Mouse (Mus musculus): ENCODE results near the gene Gm7137. TPM values are rescaled to one million over a fixed set of nuclear protein-coding genes. Genes with fewer than 3 reads are reported as not detected.
"Not testable (repeated sequence)": the region's sequence is repeated elsewhere in the genome, so short reads cannot be mapped to it uniquely, and the experiment has no call there.

The Gm7137 gene
- polyA plus RNA-seq (2012; rRNA removed), result not detected in 2 replicates

GRCm38 (mm10) chr10:77787876-77788275, at the start of gene Gm7137:
TSS of gene Gm7137 (minus strand) at chr10:77788200.
- not testable (repeated sequence) for DNase-seq; H3K27ac ChIP-seq (ENCODE audit: insufficient read depth, low read depth, low read length); H3K4me1 ChIP-seq (ENCODE audit: control insufficient read depth, insufficient read depth, low read length); H3K4me3 ChIP-seq (ENCODE audit: insufficient read depth, low read depth, low read length); H3K27me3 ChIP-seq (replicated peaks; ENCODE audit: control insufficient read depth, insufficient read depth, low read length); H3K36me3 ChIP-seq (ENCODE audit: control insufficient read depth, insufficient read depth, low read length)
- 70% methylated on average over 1 of the region's 1 CpGs for WGBS

DNA sequence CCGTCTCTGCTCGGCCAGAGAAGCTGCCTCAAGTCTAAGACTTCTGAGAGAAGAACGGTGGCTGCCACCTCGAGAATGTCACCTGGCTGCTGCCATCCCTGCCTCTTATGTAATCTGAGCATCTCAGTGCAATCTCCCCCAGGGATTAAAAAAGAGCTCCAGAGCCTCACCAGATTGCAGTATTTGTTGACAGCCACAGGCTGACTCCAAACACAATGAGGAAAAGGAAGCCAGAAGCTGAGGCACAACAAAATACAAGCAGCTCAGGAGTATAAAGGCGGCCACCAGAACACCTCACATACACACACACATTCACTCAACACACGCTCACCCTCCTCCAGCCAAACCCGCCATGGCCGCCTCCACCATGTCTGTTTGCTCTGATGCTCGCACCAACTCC, 47.6 kb upstream of the Gm7137 start, which contains the start of gene Krtap10-10:
Krtap10-10 (plus strand) TSS at position 301 of the 400 bp plus-strand sequence.
- Histone ChIP-seq H3K4me3 (ENCODE audit: insufficient read depth, low read depth, low read length) (no peak within 1 kb of the TSS), H3K27ac (ENCODE audit: insufficient read depth, low read depth, low read length) (no peak within 1 kb of the TSS), H3K36me3 (ENCODE audit: control insufficient read depth, insufficient read depth, low read length) (no peaks in the 10 kb centered on the region), H3K27me3 (replicated peaks; ENCODE audit: control insufficient read depth, insufficient read depth, low read length) (no peaks in the 10 kb centered on the region), H3K4me1 (ENCODE audit: control insufficient read depth, insufficient read depth, low read length) (no peaks in the 10 kb centered on the region)
- TF ChIP-seq CTCF (conservative IDR thresholded peaks at IDR 0.05; ENCODE audit: insufficient read depth, insufficient read length, low read depth, low read length), result no peak
- no peak for TF ChIP-seq POLR2A (IDR thresholded peaks at IDR 0.05; ENCODE audit: low read depth, low read length)
- 59% methylated on average over 9 of the region's 9 CpGs for WGBS
- no peak for DNase-seq

DNA sequence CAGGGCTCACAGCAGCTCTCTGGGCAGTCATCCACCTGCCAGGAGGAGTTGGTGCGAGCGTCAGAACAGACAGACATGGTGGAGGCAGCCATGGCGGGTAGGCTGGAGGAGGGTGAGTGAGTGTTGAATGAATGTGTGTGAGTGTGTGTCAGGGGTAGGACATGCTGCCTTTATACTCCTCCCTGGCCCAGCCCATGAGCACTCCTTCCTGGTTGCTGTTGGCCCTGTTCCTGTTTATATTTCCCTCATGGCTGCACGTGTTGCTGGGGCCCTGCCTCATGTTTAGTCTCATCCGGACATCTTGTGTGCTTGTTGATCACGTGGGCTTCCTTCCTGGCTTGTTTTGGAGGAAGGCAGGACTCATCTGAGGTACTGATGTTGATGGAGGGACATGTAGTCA, 39.0 kb upstream of the Gm7137 start, which contains the start of gene Krtap10-4:
Krtap10-4 (minus strand) TSS at position 145 of the 400 bp plus-strand sequence.
- no peak within 1 kb of the TSS for H3K4me3 ChIP-seq (ENCODE audit: insufficient read depth, low read depth, low read length)
- no peak for TF ChIP-seq POLR2A (IDR thresholded peaks at IDR 0.05; ENCODE audit: low read depth, low read length)
- TF ChIP-seq CTCF (conservative IDR thresholded peaks at IDR 0.05; ENCODE audit: insufficient read depth, insufficient read length, low read depth, low read length), result no peak
- H3K36me3 ChIP-seq (ENCODE audit: control insufficient read depth, insufficient read depth, low read length), result no peaks in the 10 kb centered on the region
- H3K27me3 ChIP-seq (replicated peaks; ENCODE audit: control insufficient read depth, insufficient read depth, low read length), result no peaks in the 10 kb centered on the region
- no peak for DNase-seq
- WGBS, result 56% methylated on average over 6 of the region's 6 CpGs
- H3K4me1 ChIP-seq (ENCODE audit: control insufficient read depth, insufficient read depth, low read length), result no peaks in the 10 kb centered on the region
- H3K27ac ChIP-seq (ENCODE audit: insufficient read depth, low read depth, low read length), result no peak within 1 kb of the TSS

- no peak for TF ChIP-seq CTCF (conservative IDR thresholded peaks at IDR 0.05; ENCODE audit: insufficient read depth, insufficient read length, low read depth, low read length)
- TF ChIP-seq POLR2A (IDR thresholded peaks at IDR 0.05; ENCODE audit: low read depth, low read length), result no peak
- Histone ChIP-seq H3K36me3 (ENCODE audit: control insufficient read depth, insufficient read depth, low read length) (no peaks in the 10 kb centered on the region), H3K4me1 (ENCODE audit: control insufficient read depth, insufficient read depth, low read length) (no peaks in the 10 kb centered on the region), H3K27me3 (replicated peaks; ENCODE audit: control insufficient read depth, insufficient read depth, low read length) (no peaks in the 10 kb centered on the region), H3K4me3 (ENCODE audit: insufficient read depth, low read depth, low read length) (no peak overlapping the region), H3K27ac (ENCODE audit: insufficient read depth, low read depth, low read length) (no peak overlapping the region)
- no peak for DNase-seq
- 50% methylated on average over 4 of the region's 4 CpGs for WGBS
Measured at GRCm38 (mm10) chr10:77819203-77819602, 31.2 kb upstream of the Gm7137 start.

- TF ChIP-seq POLR2A (IDR thresholded peaks at IDR 0.05; ENCODE audit: low read depth, low read length), result no peak
- TF ChIP-seq CTCF (conservative IDR thresholded peaks at IDR 0.05; ENCODE audit: insufficient read depth, insufficient read length, low read depth, low read length), result no peak
- Histone ChIP-seq H3K27ac (ENCODE audit: insufficient read depth, low read depth, low read length) (no peak overlapping the region), H3K4me1 (ENCODE audit: control insufficient read depth, insufficient read depth, low read length) (no peaks in the 10 kb centered on the region), H3K4me3 (ENCODE audit: insufficient read depth, low read depth, low read length) (no peak overlapping the region), H3K27me3 (replicated peaks; ENCODE audit: control insufficient read depth, insufficient read depth, low read length) (no peaks in the 10 kb centered on the region), H3K36me3 (ENCODE audit: control insufficient read depth, insufficient read depth, low read length) (no peaks in the 10 kb centered on the region)
- 94% methylated on average over 4 of the region's 4 CpGs for WGBS
- DNase-seq, result no peak
Measured at GRCm38 (mm10) chr10:77818523-77818922, 30.5 kb upstream of the Gm7137 start.

- Histone ChIP-seq H3K4me3 (ENCODE audit: insufficient read depth, low read depth, low read length) (no peak overlapping the region), H3K4me1 (ENCODE audit: control insufficient read depth, insufficient read depth, low read length) (no peaks in the 10 kb centered on the region), H3K27me3 (replicated peaks; ENCODE audit: control insufficient read depth, insufficient read depth, low read length) (no peaks in the 10 kb centered on the region), H3K27ac (ENCODE audit: insufficient read depth, low read depth, low read length) (no peak overlapping the region), H3K36me3 (ENCODE audit: control insufficient read depth, insufficient read depth, low read length) (no peaks in the 10 kb centered on the region)
- WGBS, result 32% methylated on average over 5 of the region's 5 CpGs
- TF ChIP-seq POLR2A (IDR thresholded peaks at IDR 0.05; ENCODE audit: low read depth, low read length) (no peak), CTCF (conservative IDR thresholded peaks at IDR 0.05; ENCODE audit: insufficient read depth, insufficient read length, low read depth, low read length) (peak; percentile 68)
- DNase-seq, result peak; percentile 9
Measured at GRCm38 (mm10) chr10:77815514-77815913, 27.5 kb upstream of the Gm7137 start.

- TF ChIP-seq CTCF (conservative IDR thresholded peaks at IDR 0.05; ENCODE audit: insufficient read depth, insufficient read length, low read depth, low read length) (no peak), POLR2A (IDR thresholded peaks at IDR 0.05; ENCODE audit: low read depth, low read length) (no peak)
- H3K4me1 ChIP-seq (ENCODE audit: control insufficient read depth, insufficient read depth, low read length), result no peaks in the 10 kb centered on the region
- 63% methylated on average over 4 of the region's 4 CpGs for WGBS
- no peaks in the 10 kb centered on the region for H3K27me3 ChIP-seq (replicated peaks; ENCODE audit: control insufficient read depth, insufficient read depth, low read length)
- no peak within 1 kb of the TSS for H3K27ac ChIP-seq (ENCODE audit: insufficient read depth, low read depth, low read length)
- no peak within 1 kb of the TSS for H3K4me3 ChIP-seq (ENCODE audit: insufficient read depth, low read depth, low read length)
- DNase-seq, result no peak
- no peaks in the 10 kb centered on the region for H3K36me3 ChIP-seq (ENCODE audit: control insufficient read depth, insufficient read depth, low read length)
Measured at GRCm38 (mm10) chr10:77814382-77814781, 26.4 kb upstream of the Gm7137 start, which contains the start of gene Gm2696. TSS of gene Gm2696 (plus strand) at chr10:77814682.

Data from kidney, adult 2 months (tissue).